Mouse (Mus musculus) left cerebral cortex, postnatal 10 days (tissue): ENCODE measurements around the gene Gm3106. TPM values are rescaled to one million over a fixed set of nuclear protein-coding genes. Genes with fewer than 3 reads are reported as not detected.
"Not testable (repeated sequence)": the region's sequence is repeated elsewhere in the genome, so short reads cannot be mapped to it uniquely, and the experiment has no call there.

ENCODE experiments used
- DNase-seq, 2 experiments: peaks; one replicate each; pipeline ENCODE4 v3.0.0; 2021 to 2022; ENCODE audit warnings: low spot score in 2 of 2, mixed read lengths in 1 of 2; ENCODE audit errors: extremely low spot score in 1 of 2
- intact Hi-C: fragments of 180-260 bp; cut with DNase I; formaldehyde crosslinking; loops from one replicate; pipeline ENCODE4 v1.15.1; 2025
- total RNA-seq, 2 experiments: library from RNA; stranded (reverse); gene quantifications; 2 replicates each; pipeline ENCODE4 v1.2.3; 2021

The Gm3106 gene
- not detected for total RNA-seq

- DNase-seq, intact Hi-C loops: not testable (repeated sequence)
Observed at GRCm38 (mm10) chr5:94217705-94218104, at the start of gene Gm3106. TSS of gene Gm3106 (plus strand) at chr5:94218005.

Other genes starting within 250 kb of the Gm3106 start
- not detected for gene BC061212, start 147.5 kb upstream of the Gm3106 start, total RNA-seq
- not detected for gene Gm6351, start 141.6 kb upstream of the Gm3106 start, total RNA-seq
- gene A430089I19Rik, start 88.8 kb downstream of the Gm3106 start, total RNA-seq, result not detected
- not detected for gene Gm6502, start 96.4 kb downstream of the Gm3106 start, total RNA-seq
- not detected for gene AA792892, start 121.7 kb downstream of the Gm3106 start, total RNA-seq
- gene Gm7682, start 227.8 kb downstream of the Gm3106 start, total RNA-seq, result not detected